Mouse (Mus musculus) hindbrain, embryonic 11.5 days (tissue): ENCODE measurements around the gene Tbc1d22a. TPM values are rescaled to one million over a fixed set of nuclear protein-coding genes. Genes with fewer than 3 reads are reported as not detected.

Experiments
- ATAC-seq: fragments of 200-750 bp; cut with Nextera tagmentation; 2 replicates; pipeline ENCODE4 v1.8.0; 2017; ENCODE audit warnings: mild to moderate bottlenecking, moderate TSS enrichment, moderate library complexity; ENCODE audit not compliant: low FRiP score
- DNase-seq: peaks from one replicate; pipeline ENCODE4 v3.0.0-alpha.2; 2015; ENCODE audit warnings: low spot score
- H3K27ac ChIP-seq: fragments of 300-500 bp; sonication (generic); 2 replicates; pipeline ENCODE4 v1.5.1; 2014; ENCODE audit warnings: mild to moderate bottlenecking, low read depth, low read length
- H3K27me3 ChIP-seq: fragments of 300-500 bp; sonication (generic); 2 replicates; pipeline ENCODE4 v1.6.1; 2014; ENCODE audit warnings: mild to moderate bottlenecking, low read length, moderate library complexity, mixed read lengths; ENCODE audit not compliant: control insufficient read depth, insufficient read depth
- H3K36me3 ChIP-seq: fragments of 300-500 bp; sonication (generic); 2 replicates; pipeline ENCODE4 v1.6.1; 2014; ENCODE audit warnings: mild to moderate bottlenecking, low read length, moderate library complexity, mixed read lengths; ENCODE audit not compliant: control insufficient read depth, insufficient read depth
- H3K4me1 ChIP-seq: fragments of 300-500 bp; sonication (generic); replicated peaks from 2 replicates; pipeline ENCODE4 v1.6.1; 2014; ENCODE audit warnings: low read length, mixed read lengths; ENCODE audit not compliant: control insufficient read depth, insufficient read depth
- H3K4me2 ChIP-seq: fragments of 300-500 bp; sonication (generic); replicated peaks from 2 replicates; pipeline ENCODE4 v1.6.1; 2014; ENCODE audit warnings: mild to moderate bottlenecking, low read depth, low read length
- H3K4me3 ChIP-seq: fragments of 300-500 bp; sonication (generic); 2 replicates; pipeline ENCODE4 v1.5.1; 2014; ENCODE audit warnings: low read depth, low read length
- H3K9ac ChIP-seq: fragments of 300-500 bp; sonication (generic); 2 replicates; pipeline ENCODE4 v1.6.1; 2014; ENCODE audit warnings: low read depth, low read length
- H3K9me3 ChIP-seq: fragments of 300-500 bp; sonication (generic); 2 replicates; pipeline ENCODE4 v1.6.1; 2016; ENCODE audit warnings: low read length; ENCODE audit not compliant: control insufficient read depth
- WGBS: fragments of 180-500 bp; shearing (Covaris S2); extraction: QIAGEN DNeasy Blood & Tissue Kit; methylation state at CpG from one replicate; pipeline ENCODE4 v1.1.7; 2014; 5-methylcytosine and 5-hydroxymethylcytosine counted together
- polyA plus RNA-seq: library from polyadenylated mRNA; unstranded; fragments of >200 nt; fragmentation: Nextera tagmentation; extraction: Ambion mirVana; gene quantifications from 2 replicates; pipeline ENCODE4 v1.2.1, GENCODE M21; 2014

The Tbc1d22a gene
- polyA plus RNA-seq, 1 experiment from 2014 or later = 7.3 TPM

DNA sequence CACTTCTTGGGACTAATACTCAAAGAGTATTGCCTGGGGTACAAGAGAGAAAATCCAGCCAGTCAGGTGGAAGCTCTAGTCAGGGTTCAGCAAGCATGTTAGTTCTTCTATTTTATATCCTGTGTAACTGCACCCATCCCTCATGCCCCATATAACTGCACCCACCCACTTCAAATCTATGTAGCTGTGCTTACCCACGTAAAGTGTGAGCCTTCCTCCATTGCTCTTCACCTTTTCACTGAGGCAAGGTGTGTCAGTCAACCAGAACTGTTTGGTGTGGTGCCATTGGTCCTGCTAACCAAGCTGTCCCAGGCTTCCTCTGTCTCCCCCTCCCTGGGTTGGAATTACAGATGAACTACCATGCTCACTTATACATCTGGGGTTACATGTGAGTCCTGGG is 16.9 kb downstream of the Tbc1d22a start:
- ATAC-seq = no peak
- Histone ChIP-seq H3K4me1 (no peaks in the 10 kb centered on the region), H3K27ac (no peak overlapping the region), H3K9ac (no peak overlapping the region), H3K27me3 (no peaks in the 10 kb centered on the region), H3K9me3 (no peaks in the 10 kb centered on the region), H3K4me3 (no peak overlapping the region), H3K36me3 (no peaks in the 10 kb centered on the region), H3K4me2 (no peak overlapping the region)
- no peak for DNase-seq
- 75% methylated on average over 1 of the region's 1 CpGs for WGBS

DNA sequence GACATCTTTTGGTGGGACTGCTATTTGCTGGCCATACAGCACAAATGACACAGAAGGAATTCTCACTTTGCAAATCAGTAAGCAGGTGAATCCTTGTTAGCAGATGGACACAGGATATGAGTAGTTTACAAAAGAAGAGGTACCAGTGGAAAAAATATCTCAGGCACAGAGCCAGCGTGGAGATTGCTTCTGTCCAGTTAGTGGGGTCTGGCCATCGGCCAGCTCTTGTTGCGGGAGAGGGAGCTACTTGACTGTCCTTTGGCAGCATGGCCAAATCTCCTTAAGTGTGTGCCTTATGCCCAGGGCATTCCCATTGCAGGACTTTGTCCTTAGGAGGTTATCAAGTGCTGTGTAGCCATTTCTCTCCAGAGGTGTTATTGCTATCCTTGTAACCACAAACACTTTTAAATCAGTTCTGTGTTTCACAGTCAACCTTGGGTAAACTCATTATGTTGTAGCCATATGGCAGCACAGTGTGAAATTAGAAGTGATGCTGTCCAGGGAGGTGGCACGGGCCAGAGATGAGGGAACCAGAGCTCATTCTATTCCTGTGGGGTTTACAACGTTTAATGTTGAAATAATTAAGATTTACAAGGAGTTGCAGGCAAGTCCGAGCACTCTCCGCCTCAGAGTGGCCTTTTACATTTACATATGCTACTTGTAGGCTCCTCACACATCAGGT is 17.7 kb downstream of the Tbc1d22a start:
- Histone ChIP-seq H3K9ac (no peak overlapping the region), H3K27me3 (no peaks in the 10 kb centered on the region), H3K27ac (no peak overlapping the region), H3K36me3 (no peaks in the 10 kb centered on the region), H3K4me1 (no peaks in the 10 kb centered on the region), H3K9me3 (no peaks in the 10 kb centered on the region), H3K4me2 (no peak overlapping the region), H3K4me3 (no peak overlapping the region)
- DNase-seq = no peak
- ATAC-seq = no peak
- 73% methylated on average over 7 of the region's 7 CpGs for WGBS

DNA sequence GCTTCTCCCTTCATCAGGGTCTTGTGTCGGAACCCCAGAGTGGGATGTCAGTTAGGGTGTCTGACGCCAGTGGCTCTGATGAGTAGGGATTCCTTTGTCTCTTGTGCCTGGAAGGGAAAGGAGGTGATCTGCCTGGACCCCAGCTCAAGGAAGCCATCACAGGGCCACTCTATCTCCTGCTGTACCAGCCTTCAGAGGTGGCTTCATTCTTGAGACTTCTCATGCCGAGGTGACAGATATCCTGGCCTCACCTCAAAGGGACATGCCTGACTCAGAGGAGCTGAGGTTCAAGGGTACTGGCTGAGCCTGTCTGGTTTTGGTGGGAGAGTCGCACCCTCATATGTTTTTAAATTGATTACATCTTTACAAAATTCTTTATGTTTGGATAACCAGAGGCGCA is 19.7 kb downstream of the Tbc1d22a start:
- no peak overlapping the region for H3K9ac ChIP-seq
- no peak for ATAC-seq

GRCm38 (mm10) chr15:86234517-86235441 is 20.5 kb downstream of the Tbc1d22a start:
- no peak overlapping the region for H3K9ac ChIP-seq
- no peak overlapping the region for H3K27ac ChIP-seq
- no peaks in the 10 kb centered on the region for H3K4me1 ChIP-seq
- ATAC-seq = no peak
- no peaks in the 10 kb centered on the region for H3K9me3 ChIP-seq
- H3K36me3 ChIP-seq = no peaks in the 10 kb centered on the region
- H3K27me3 ChIP-seq = no peaks in the 10 kb centered on the region
- H3K4me2 ChIP-seq = no peak overlapping the region
- no peak overlapping the region for H3K4me3 ChIP-seq
- 90% methylated on average over 22 of the region's 22 CpGs for WGBS
- no peak for DNase-seq

More for the DNA sequence above, 19.7 kb downstream of the Tbc1d22a start:
- H3K4me1 ChIP-seq = no peaks in the 10 kb centered on the region
- no peak overlapping the region for H3K4me2 ChIP-seq
- DNase-seq = no peak
- H3K36me3 ChIP-seq = no peaks in the 10 kb centered on the region
- no peaks in the 10 kb centered on the region for H3K27me3 ChIP-seq
- no peak overlapping the region for H3K4me3 ChIP-seq
- no peaks in the 10 kb centered on the region for H3K9me3 ChIP-seq
- WGBS = 89% methylated on average over 5 of the region's 5 CpGs
- no peak overlapping the region for H3K27ac ChIP-seq

- H3K9me3 ChIP-seq = no peaks in the 10 kb centered on the region
- peak; percentile 70 for DNase-seq
Observed at GRCm38 (mm10) chr15:86236252-86236651, 22.0 kb downstream of the Tbc1d22a start.

GRCm38 (mm10) chr15:86238076-86238475 is 23.8 kb downstream of the Tbc1d22a start:
- no peaks in the 10 kb centered on the region for H3K9me3 ChIP-seq
- no peak overlapping the region for H3K9ac ChIP-seq
- no peak overlapping the region for H3K27ac ChIP-seq
- 90% methylated on average over 3 of the region's 3 CpGs for WGBS
- H3K4me1 ChIP-seq = no peaks in the 10 kb centered on the region
- no peak for ATAC-seq
- no peak overlapping the region for H3K4me3 ChIP-seq
- no peaks in the 10 kb centered on the region for H3K27me3 ChIP-seq
- no peaks in the 10 kb centered on the region for H3K36me3 ChIP-seq
- no peak overlapping the region for H3K4me2 ChIP-seq
- DNase-seq = no peak

More at GRCm38 (mm10) chr15:86236252-86236651, 22.0 kb downstream of the Tbc1d22a start:
- Histone ChIP-seq H3K4me2 (no peak overlapping the region), H3K4me3 (no peak overlapping the region), H3K4me1 (no peaks in the 10 kb centered on the region), H3K36me3 (no peaks in the 10 kb centered on the region), H3K9ac (no peak overlapping the region), H3K27ac (no peak overlapping the region), H3K27me3 (no peaks in the 10 kb centered on the region)
- WGBS = 48% methylated on average over 4 of the region's 4 CpGs
- ATAC-seq = no peak

GRCm38 (mm10) chr15:86239068-86239467 is 24.8 kb downstream of the Tbc1d22a start:
- Histone ChIP-seq H3K4me3 (no peak overlapping the region), H3K27ac (no peak overlapping the region), H3K4me1 (no peaks in the 10 kb centered on the region), H3K9me3 (no peaks in the 10 kb centered on the region), H3K4me2 (no peak overlapping the region), H3K36me3 (no peaks in the 10 kb centered on the region), H3K27me3 (no peaks in the 10 kb centered on the region), H3K9ac (no peak overlapping the region)
- no peak for DNase-seq
- no peak for ATAC-seq
- 93% methylated on average over 6 of the region's 6 CpGs for WGBS

- H3K4me3 ChIP-seq = no peak overlapping the region
- no peaks in the 10 kb centered on the region for H3K27me3 ChIP-seq
- 37% methylated on average over 10 of the region's 10 CpGs for WGBS
- no peak overlapping the region for H3K9ac ChIP-seq
- DNase-seq (peak; percentile 79), ATAC-seq (no peak)
- no peaks in the 10 kb centered on the region for H3K36me3 ChIP-seq
- no peak overlapping the region for H3K27ac ChIP-seq
- no peak overlapping the region for H3K4me2 ChIP-seq
- no peaks in the 10 kb centered on the region for H3K4me1 ChIP-seq
- H3K9me3 ChIP-seq = no peaks in the 10 kb centered on the region
Observed at GRCm38 (mm10) chr15:86239801-86240200, 25.5 kb downstream of the Tbc1d22a start.
